Mouse (Mus musculus): Measurements from ENCODE around the gene Rp2.
A peak's percentile ranks its signal among the peaks of the same experiment; 100 is the strongest.

Rp2 gene

GRCm38 (mm10) chrX:20425839-20426449 lies 61.7 kb downstream of the Rp2 start:
- peak; percentile 49 for DNase-seq
